ENCODE assay signal across 12 mouse cellular contexts in the genomic region with DNA sequence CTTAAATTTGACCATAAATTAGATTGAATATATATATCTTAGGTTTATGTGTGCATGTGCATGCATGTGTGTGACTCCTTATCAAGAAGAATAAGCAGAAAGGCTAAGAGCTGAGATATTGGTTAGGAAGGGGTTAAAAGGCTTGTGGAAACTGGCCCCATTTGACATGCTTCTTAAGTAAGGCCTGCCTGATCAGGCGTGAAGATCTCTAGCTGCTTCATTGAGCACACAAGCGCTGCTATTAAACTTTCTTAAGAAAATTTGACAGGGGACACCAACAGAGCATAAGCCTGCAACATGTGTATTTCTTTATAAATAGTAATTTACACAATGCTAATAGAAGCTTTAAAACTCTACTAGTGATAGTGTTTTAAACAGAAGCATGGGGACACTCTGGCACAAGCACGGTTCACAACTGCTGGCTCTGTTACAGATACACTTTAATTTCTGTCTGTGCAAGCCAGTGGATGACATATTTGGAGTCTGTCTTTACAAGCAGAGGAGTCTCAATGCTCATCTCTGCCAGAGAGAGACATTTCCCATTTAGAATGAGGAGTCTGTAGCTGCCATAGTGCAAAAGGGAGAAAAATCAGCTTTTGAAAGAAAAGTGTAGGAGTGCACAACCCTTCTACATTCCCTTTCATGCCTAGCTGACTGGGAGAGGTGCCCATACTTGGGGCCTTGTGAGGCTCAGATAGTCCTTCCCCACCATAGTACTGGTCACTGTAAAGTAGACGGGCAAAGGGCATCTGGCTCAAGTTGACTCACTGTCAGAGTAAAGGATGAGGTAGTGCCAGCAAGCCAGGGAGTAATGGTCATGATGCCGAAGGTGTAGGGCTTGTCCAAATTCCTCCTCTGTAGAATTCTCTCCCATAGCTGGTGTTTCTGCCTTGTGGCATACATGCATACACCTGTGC.
DNase-seq lines count a peak whose midpoint lies in the region; ATAC-seq lines count a peak whose summit lies in the region.
"Had no signal": no experiment of that assay in that cellular context is flagged by ENCODE, and none has a peak within 500 bp of the region (broad histone marks: within the 10 kb centered on the region; RNA-seq: fewer than 3 reads in every experiment).

No protein-coding gene starts in this region.

- intact Hi-C loops in heart, postnatal 25 days (cut with DNase I), result no loop called here

- H3K27ac ChIP-seq in hindbrain, embryonic 16.5 days (ENCODE audit: low read depth, low read length), result no peak overlapping the region
- H3K27ac ChIP-seq: limb, embryonic 12.5 days had no signal

- DNase-seq in brain, adult 2 months (ENCODE audit: low read depth, low spot score), result peak; percentile 22
- DNase-seq in embryo, embryonic 11 days, result peak; percentile 56
- peak; percentile 38 for DNase-seq in mesoderm, embryonic 11.5 days (ENCODE audit: low read depth, low spot score)
- no peak for DNase-seq in heart, adult 9 months (ENCODE audit: low spot score in 2 of 2)
- no peak for DNase-seq in heart, postnatal 25 days (ENCODE audit: low spot score)
- no peak for DNase-seq in natural killer cell, adult 2 months (ENCODE audit: low spot score in 2 of 2)
- DNase-seq: cerebellum, postnatal 25 days; gastrocnemius, postnatal 36 days; lung, adult 18-20 months had no signal

- WGBS in hindbrain, embryonic 16.5 days, result 25% methylated on average over 5 of the region's 5 CpGs

- H3K9me3 ChIP-seq in hindbrain, embryonic 16.5 days (ENCODE audit: control insufficient read depth, low read length), result no peaks in the 10 kb centered on the region
- H3K9me3 ChIP-seq: limb, embryonic 12.5 days; megakaryocyte, embryonic 14.5 days had no signal

- peaks cover 8% of the 10 kb centered on the region for H3K4me1 ChIP-seq in hindbrain, embryonic 16.5 days (ENCODE audit: control insufficient read depth, insufficient read depth, low read depth, low read length)

- H3K36me3 ChIP-seq in hindbrain, embryonic 16.5 days (ENCODE audit: control insufficient read depth, insufficient read depth, low read length), result no peaks in the 10 kb centered on the region
- H3K36me3 ChIP-seq: limb, embryonic 12.5 days had no signal

- ATAC-seq in hindbrain, embryonic 16.5 days, result peak; percentile 71

- H3K4me3 ChIP-seq in hindbrain, embryonic 16.5 days (ENCODE audit: low read length), result no peak overlapping the region
- H3K4me3 ChIP-seq: limb, embryonic 12.5 days; megakaryocyte, embryonic 14.5 days had no signal

- H3K9ac ChIP-seq in hindbrain, embryonic 16.5 days (ENCODE audit: low read depth, low read length), result no peak overlapping the region
- H3K9ac ChIP-seq: limb, embryonic 12.5 days had no signal

- H3K27me3 ChIP-seq in hindbrain, embryonic 16.5 days (replicated peaks; ENCODE audit: control insufficient read depth, insufficient read depth, low read length), result no peaks in the 10 kb centered on the region
- H3K27me3 ChIP-seq: limb, embryonic 12.5 days; megakaryocyte, embryonic 14.5 days had no signal

- no peak overlapping the region for H3K4me2 ChIP-seq in hindbrain, embryonic 16.5 days (ENCODE audit: low read length)
- H3K4me2 ChIP-seq: limb, embryonic 12.5 days had no signal

Comparison
In these comparisons a context has a peak if more than half of its experiments do, and no peak if none do; other contexts are left out.
1. DNase-seq: peak in brain, adult 2 months (single experiment), embryo, embryonic 11 days (single experiment) and mesoderm, embryonic 11.5 days (single experiment); none in heart, adult 9 months (0 of 2), heart, postnatal 25 days (single experiment) and natural killer cell, adult 2 months (0 of 2).